Mouse (Mus musculus) thymus, postnatal 36 days (tissue): ENCODE data around the gene Cxcr4.

ENCODE experiments used
- DNase-seq, 2 experiments: peaks; one replicate each; pipeline ENCODE4 v3.0.0; 2022; ENCODE audit warnings: mixed read lengths in 2 of 2

The Cxcr4 gene

DNA sequence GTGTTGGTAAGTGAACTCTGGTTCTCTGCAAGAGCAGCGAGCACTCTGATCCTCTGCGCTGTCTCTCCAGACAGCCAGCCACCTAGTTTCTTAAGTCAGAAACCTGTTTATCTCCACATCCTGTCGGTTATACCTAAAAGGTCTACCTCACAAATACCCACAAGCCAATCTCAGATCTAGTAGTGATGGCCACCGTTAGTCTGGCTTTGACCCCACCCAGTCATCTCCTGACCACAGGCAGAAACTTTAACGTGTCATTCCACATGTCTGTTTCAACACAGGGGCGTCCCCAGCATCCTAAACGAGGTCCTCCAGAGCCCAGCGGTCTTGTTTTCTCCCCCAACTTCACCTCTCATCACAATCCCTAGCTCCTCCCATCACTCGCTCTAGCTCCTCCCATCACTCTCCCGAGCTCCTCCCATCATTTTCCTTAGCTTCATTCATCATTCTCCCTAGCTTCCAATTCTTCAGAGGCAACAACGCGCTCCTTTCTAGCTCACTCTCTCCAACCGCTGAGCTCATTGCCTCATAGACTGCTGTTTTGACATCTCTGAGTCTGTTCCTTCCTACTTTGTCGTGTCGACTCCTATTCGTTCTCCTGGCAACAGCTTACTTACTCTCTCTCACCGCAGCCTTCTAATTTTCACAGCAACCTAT is 22.0 kb downstream of the Cxcr4 start:
- DNase-seq = peak; percentile 25 to 32

DNA sequence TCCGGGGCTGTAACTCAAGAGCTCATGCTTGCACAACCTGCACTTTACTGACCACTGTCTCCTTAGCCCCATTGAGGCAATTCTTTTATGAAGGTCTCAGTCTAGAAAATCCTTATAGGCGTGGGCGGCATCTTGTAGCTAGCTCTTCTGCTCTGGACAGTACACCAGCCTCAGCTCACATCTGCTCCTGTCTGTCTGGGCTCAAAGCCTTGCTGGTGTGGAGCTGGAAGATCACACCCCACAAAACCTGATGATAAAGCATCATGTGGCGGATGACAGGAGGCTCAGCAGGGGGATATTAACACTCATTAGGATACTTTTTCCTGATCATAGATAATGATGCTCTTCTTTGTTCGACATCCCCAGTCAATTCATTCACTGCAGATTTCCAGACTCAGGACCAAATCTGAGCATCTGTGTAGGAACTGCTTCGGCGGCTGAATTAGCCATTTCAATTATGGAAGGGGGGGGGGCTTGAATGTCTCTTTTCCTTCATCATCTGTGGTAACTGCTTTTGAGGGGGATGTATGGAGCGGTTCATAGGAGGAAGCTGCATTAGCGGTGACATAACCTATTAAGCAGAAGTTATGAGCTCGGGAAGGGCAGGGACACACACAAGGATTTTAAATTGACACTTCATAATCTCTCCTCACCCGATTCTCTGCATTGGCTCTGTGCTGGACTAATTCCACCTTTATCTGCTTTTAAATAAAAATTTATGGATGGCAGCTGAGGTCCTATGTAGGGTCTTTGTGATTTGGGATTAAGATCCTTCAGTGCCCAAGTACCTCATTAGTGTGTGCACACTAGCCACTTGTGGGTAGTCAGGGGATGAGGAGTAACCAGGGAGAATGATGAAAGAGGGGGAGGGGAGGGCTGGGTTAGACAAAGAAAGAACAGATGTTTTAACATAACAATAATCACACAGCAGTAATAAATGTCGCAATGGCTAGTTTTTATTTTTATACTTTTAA is 24.6 kb downstream of the Cxcr4 start:
- DNase-seq = no peak

DNA sequence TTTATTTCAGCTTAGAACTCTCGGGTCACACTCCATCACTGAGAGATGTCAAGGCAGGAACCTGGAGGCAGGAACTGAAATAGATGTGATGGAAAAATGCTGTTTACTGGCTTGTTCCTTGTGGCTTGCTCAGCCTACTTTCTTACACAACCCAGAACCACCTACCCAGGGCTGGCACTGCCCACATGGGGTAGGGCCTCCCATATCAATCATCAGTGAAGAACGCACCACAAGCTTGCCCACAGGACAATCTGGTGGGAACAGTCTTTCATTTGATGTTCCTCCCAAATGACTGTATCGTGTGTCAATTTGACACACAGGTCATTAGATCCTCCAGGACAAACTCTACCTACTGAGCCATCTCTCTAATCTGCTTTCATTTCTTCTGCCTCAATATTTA is 28.2 kb downstream of the Cxcr4 start:
- no peak for DNase-seq

DNA sequence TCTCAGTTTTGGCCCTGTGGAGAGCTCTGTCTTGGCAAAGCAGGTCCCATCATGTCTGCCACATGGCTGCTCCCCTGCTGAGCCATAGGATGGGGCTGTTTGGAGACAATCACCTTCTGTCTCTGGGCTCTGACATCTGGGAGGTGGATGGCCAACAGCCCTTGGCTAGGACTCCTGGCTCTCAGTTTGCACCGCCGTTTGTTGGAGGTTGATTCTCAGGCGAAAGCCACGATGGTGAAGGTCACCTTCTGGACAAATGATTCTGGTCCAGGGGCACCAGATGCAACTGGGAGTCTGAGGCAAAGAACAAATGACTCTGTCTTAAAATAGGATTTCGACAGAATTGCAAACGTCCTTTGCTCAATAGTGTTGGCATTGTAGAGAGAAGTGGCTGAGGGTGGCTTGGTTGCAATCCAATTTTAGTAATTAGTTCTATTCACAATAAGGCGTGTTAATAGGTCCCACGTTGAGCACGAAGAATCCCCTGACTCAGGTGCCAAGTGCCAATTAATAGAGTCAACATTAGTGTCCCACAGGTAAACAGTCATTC is 30.7 kb downstream of the Cxcr4 start:
- DNase-seq = no peak

DNA sequence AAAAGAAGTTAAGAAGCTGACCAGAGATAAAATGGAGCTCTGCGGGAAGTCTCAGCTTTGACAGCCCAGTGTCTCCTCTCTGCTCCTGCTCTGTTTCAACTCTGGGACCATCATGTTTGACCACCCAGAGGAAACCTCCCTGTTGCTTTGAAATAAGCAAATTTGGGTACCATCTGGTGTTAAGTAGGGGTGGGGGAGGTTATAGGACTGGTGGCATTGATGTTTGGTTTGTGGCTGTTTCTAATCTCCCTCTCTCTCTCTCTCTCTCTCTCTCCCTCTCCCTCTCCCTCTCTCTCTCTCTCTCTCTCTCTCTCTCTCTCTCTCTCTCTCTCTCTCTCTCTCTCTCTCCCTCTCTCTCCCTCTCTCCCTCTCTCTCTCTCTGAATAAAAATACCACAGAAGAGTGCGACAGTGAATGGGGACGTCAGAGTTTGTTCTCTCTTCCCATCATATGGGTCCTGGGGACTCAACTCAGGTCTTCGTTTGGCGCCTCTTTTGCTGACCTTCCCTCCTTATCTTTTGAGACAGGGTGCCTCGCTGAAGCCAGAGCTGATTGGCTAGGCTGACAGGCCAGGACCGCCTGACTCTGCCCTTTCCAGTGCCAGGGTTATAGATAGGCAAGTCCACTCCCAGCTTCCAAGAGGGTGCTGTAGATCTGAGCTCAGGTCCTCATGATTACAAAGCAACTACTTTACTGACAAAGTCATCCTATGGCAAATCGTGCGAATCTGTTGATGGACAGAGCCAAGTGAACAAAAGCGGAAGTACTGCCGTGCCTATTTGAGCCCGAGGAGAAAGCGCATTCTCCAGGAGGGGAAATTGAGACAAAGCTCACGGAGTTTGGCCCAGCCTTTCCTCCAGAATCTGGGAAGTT is 31.4 kb downstream of the Cxcr4 start:
- no peak for DNase-seq

DNA sequence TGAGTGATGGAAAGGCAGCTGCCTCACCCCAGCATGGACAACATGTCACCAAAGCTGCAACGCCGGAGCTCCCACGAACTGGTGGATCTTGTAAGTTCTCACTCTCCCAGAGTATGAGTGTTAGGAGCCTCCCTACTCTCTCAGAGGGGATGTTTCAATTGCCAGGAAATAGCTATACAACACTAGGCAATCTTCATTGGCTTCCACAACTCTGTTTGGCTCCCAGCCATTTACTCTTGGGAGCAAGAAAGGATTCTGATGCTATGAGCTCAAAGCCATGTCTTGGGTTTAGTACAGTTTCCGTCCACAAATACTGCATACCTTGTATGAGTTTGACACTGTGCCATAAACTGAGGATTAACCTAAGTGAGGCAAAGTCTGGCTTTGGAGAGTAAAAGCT is 34.1 kb downstream of the Cxcr4 start:
- DNase-seq = no peak

DNA sequence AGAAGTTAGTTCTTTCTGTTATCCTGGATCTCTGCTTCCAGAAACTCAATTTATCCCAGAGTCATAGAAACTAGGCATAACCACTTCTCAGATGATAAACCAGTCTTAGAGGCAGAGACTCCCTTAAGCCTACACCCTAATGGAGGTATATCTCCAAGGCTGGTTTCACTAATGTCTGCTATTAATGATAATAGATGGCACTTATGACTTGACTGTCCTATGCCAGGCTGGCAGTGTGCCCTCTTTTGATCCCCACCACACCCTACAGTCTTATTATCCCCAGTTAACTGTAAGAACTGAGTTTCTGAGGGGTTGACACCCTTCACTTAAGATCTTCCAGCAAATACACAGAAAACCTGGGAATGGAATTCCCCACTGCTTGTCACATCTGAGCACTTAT is 39.5 kb downstream of the Cxcr4 start:
- no peak for DNase-seq

DNA sequence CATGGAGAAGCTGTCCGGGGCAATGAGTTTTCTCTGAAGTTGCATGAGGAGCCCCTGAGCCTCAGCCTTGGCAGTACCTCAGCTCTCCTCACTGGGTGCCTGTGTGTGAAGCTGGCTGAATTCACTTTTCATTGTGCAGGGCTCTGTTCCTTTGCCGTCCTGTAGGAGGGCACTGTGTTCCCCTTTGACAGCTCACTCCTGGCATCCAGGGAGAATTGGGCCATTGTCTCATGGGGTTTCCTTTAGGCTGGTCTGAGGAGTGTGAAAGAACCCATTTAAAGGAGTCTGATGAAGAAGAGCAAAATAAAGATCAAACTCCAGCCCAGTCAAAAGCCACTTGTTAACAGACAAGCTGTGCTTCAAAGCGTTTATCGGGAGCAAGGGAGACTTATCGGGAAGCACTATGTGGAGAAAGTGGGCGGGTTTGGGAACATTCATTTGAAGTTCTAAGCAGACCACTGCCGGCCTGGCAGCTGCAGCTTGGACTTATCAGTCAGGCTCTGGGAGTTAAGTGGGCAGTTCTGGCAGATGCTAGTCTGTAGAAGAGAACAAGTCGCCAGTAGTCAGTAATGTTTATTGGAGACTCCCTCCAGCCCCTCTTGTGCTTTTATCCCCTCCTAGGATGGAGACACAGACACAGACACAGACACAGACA is 40.2 kb downstream of the Cxcr4 start:
- DNase-seq = no peak

DNA sequence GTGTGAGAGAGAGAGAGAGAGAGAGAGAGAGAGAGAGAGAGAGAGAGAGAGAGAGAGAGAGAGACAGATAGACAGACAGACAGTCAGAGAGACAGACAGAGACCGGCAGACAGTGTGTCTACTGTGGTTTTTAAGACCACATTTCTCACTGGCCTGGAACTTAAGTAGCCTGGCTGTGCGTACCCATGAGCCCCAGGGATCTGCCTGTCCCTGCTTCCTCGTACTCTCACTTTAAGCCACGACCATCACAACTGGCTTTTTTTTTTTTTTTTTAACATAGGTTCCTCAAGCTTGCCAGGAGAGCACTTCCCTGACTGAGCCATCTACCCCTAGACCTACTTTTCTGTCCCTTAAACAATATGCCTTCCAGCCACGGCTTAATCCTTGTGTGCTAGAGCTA is 42.7 kb downstream of the Cxcr4 start:
- DNase-seq = no peak

DNA sequence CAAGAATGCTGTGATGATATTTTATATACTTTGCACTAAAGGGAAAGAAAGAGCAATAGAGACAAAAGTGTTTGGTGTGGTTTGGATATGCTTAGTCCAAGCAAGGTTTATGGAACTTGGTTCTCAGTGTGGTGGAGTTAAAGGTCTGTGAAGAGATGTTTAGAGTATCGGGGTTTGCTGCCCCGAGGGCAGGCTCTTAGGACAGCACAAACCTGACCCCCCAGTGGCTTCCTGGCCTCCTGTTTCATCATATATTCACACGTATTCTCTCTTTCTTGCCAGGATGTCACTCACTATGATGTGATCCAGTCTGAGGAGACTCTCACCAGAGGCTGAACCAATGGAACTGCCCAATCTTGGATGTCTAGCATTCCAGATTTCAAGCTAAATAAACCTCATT is 43.1 kb downstream of the Cxcr4 start:
- no peak for DNase-seq

DNA sequence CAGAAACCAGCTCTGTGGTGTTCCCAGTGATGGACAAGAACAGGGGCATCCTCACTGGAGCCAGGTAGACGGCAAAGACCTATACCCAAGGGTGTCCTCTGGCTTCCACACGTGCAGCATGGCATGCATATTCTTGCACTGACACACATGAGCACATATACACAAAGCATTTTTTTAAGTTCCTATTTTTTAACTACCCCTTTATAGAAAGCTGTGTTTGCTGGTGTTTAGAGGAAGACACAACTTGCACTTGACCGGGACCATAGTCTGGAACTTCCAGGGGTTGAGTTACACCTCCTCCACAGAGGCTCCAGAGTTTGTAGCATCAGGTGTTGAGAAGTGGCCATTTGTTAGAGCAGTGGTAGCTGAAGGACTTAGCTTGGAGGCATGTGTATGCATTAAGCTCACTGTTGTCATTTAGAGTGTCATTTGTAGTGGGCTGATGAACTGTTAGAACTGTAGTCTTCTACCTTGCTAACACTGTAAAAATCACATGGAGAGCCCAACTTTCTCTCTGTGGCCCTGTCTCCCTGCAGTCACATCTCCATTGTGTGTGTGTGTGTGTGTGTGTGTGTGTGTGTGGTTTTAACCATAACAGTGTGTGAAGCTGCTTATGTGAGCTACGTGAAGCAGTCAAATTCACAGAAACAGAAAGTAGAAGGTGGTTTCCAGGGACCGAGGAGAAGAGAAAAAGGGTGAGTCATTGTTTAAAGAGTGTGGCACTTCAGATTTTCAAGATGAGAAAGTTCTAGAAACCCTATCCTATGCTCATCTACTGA is 43.7 kb downstream of the Cxcr4 start:
- no peak for DNase-seq

DNA sequence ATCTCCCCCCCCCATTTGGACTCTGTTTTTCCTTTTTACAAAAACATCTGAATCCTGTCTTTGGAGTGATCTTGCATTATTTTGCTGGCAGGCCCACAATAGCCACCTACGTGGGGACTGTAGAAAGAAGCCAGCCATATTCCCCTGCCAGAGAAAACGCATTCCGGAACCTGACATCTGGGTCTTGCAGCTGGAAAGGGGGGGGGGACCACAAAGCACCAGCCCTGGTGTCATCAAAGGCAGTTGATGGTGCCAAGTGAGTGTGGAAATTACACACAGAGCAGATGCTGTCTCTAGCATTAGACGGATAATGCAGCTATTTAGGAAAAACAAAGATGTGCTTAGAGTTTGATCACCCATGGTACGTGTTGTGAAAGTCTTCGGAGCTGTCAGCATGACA is 46.4 kb downstream of the Cxcr4 start:
- no peak for DNase-seq

DNA sequence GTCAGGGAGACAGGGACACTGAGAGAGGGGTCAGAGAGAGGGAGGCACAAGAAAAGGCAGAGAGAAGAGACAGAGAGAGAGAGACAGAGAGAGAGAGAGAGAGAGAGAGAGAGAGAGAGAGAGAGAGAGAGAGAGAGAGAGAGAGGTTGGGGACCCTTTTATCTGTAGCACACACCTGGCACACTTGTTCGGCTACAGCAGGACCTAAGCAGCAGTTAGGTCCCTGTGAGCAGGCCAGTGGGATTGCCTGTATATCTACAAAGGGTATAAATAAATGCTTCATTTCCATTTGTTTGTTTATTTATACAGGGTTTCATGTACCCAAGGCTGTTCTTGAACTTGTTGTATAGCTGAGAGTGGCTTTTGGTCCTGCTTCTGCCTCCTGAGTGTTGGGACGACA is 49.0 kb downstream of the Cxcr4 start:
- no peak for DNase-seq

DNA sequence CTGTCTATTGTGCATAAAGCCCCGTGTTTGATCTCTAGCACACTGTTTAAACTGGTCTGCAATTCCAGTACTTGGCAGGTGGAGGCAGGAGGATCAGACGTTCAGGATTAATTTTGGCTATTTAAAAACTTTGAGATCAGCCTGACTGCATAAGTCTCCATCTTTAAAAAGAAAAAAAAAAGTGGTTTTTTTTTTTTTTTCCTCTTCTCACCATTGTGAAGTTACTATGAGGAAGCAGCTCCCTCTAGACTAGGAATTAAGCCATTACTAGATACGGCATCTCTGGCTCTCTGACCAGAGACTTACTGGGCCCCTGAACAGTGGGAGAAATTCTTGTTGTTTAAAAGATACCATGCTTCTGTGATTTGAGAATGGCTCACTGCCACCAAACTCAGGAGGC is 49.5 kb downstream of the Cxcr4 start:
- DNase-seq = no peak

DNA sequence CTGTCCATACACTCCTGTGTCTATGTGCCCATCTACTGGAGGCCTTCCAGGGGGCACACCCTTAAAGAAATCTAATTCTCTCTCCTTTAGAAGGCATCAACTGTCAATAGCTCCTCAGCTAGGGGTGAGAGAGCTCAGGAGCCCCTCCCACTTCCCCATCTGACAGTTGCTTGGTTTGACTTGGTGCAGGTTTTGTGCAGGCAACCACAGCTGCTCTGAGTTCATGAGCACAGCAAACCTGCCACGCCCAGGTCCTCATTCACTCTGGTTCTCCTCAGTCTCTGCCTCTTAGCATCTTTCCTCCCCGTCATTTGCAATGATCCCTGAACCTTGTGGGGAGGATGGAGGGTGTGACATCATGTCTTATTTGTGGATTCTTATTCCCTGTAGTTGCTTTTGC is 51.9 kb downstream of the Cxcr4 start:
- DNase-seq = peak; percentile 54 to 76

DNA sequence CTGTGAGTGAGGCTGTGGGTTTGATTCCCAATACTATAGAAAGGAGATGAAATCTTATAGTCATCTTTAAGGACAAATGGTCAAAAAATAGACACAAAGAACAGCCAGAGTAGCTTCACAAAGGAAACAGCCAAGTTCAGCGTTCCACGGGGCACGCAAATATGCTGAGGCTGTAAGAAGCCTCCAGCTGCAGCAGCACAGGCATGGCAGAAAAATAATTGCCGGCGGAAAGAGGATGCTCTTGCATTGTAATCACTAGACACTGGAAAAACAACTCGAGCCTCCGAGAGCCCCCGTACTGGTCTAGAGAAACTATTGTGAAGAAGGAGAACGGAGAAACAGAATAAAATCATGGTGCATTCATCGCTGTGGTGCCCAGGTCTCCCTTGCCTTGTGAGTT is 52.5 kb downstream of the Cxcr4 start:
- no peak for DNase-seq
